11 mouse cellular contexts compared by ENCODE assay signal in genomic region chr9:45664871-45665394, GRCm38 (mm10).
DNase-seq lines count a peak whose midpoint lies in the region; ATAC-seq and TF ChIP-seq lines count a peak whose summit lies in the region.
"Had no signal": no experiment of that assay in that cellular context is flagged by ENCODE, and none has a peak within 500 bp of the region (broad histone marks: within the 10 kb centered on the region; RNA-seq: fewer than 3 reads in every experiment).

No protein-coding gene starts in this region.

- no peak overlapping the region; the same call in 1 of the 2 replicates for H3K4me2 ChIP-seq in kidney, embryonic 14.5 days (replicated peaks; ENCODE audit: low read depth, low read length)
- H3K4me2 ChIP-seq in hindbrain, embryonic 13.5 days, result peak overlapping the region; percentile 3; the same call in 1 of the 2 replicates
- no peak overlapping the region for H3K4me2 ChIP-seq in midbrain, postnatal 0 days (ENCODE audit: low read depth, low read length, poor library complexity, severe bottlenecking)

- no peak overlapping the region for H3K4me3 ChIP-seq in kidney, embryonic 14.5 days (ENCODE audit: low read length)
- no peak overlapping the region for H3K4me3 ChIP-seq in hindbrain, embryonic 13.5 days
- no peak overlapping the region for H3K4me3 ChIP-seq in midbrain, postnatal 0 days (ENCODE audit: low read depth, low read length)

- no peak overlapping the region for H3K27ac ChIP-seq in kidney, embryonic 14.5 days (ENCODE audit: low read depth, low read length)
- peak overlapping the region; percentile 95 for H3K27ac ChIP-seq in hindbrain, embryonic 13.5 days
- H3K27ac ChIP-seq in midbrain, postnatal 0 days (ENCODE audit: low read depth, low read length), result peak overlapping the region; percentile 75

- 0 out of 2 replicates have a peak, but pooled peaks cover 8% of the 10 kb centered on the region for H3K4me1 ChIP-seq in kidney, embryonic 14.5 days (ENCODE audit: control insufficient read depth, insufficient read depth, low read length)
- peaks cover 52% of the 10 kb centered on the region for H3K4me1 ChIP-seq in hindbrain, embryonic 13.5 days (replicated peaks)
- peaks cover 14% of the 10 kb centered on the region for H3K4me1 ChIP-seq in midbrain, postnatal 0 days (ENCODE audit: insufficient read depth, low read length)

- WGBS in kidney, embryonic 14.5 days, result 17% methylated on average over 15 of the region's 15 CpGs
- 8% methylated on average over 15 of the region's 15 CpGs for WGBS in hindbrain, embryonic 13.5 days
- WGBS in midbrain, postnatal 0 days, result 19% methylated on average over 15 of the region's 15 CpGs

- H3K27me3 ChIP-seq in kidney, embryonic 14.5 days (ENCODE audit: control insufficient read depth, insufficient read depth, low read length), result no peaks in the 10 kb centered on the region
- H3K27me3 ChIP-seq in hindbrain, embryonic 13.5 days, result peaks cover 5% of the 10 kb centered on the region; the same call in 1 of the 2 replicates
- H3K27me3 ChIP-seq in midbrain, postnatal 0 days (ENCODE audit: insufficient read depth, low read length), result no peaks in the 10 kb centered on the region

- TF ChIP-seq CTCF in midbrain, postnatal 0 days (IDR thresholded peaks at IDR 0.05), result no peak

- H3K9me3 ChIP-seq in kidney, embryonic 14.5 days (ENCODE audit: control insufficient read depth, low read length), result no peaks in the 10 kb centered on the region
- H3K9me3 ChIP-seq in hindbrain, embryonic 13.5 days, result no peaks in the 10 kb centered on the region
- H3K9me3 ChIP-seq in midbrain, postnatal 0 days (ENCODE audit: low read length), result no peaks in the 10 kb centered on the region

- no peak overlapping the region for H3K9ac ChIP-seq in kidney, embryonic 14.5 days (ENCODE audit: low read depth, low read length)
- 0 out of 2 replicates have a peak overlapping the region, but pooled peaks have one; percentile 56 for H3K9ac ChIP-seq in hindbrain, embryonic 13.5 days
- H3K9ac ChIP-seq in midbrain, postnatal 0 days (replicated peaks; ENCODE audit: low read length, poor library complexity, severe bottlenecking), result no peak overlapping the region

- no peaks in the 10 kb centered on the region for H3K36me3 ChIP-seq in kidney, embryonic 14.5 days (ENCODE audit: control insufficient read depth, insufficient read depth, low read length)
- no peaks in the 10 kb centered on the region for H3K36me3 ChIP-seq in hindbrain, embryonic 13.5 days
- no peaks in the 10 kb centered on the region; the same call in 1 of the 2 replicates for H3K36me3 ChIP-seq in midbrain, postnatal 0 days (ENCODE audit: insufficient read depth, low read length)

- DNase-seq in kidney, postnatal 14 days, result no peak
- peak; percentile 42 for DNase-seq in embryo, embryonic 11.5 days (ENCODE audit: low read depth, low spot score)
- peak; percentile 91 for DNase-seq in midbrain, postnatal 0 days (ENCODE audit: low spot score)
- DNase-seq in testis, postnatal 14 days (ENCODE audit: low spot score), result no peak
- DNase-seq in urinary bladder, postnatal 10 days (ENCODE audit: low spot score), result no peak
- no peak for DNase-seq in urinary bladder, adult 18-20 months (ENCODE audit: low spot score in 2 of 2)
- DNase-seq: lung, postnatal 36 days had no signal

- peak; percentile 74 for ATAC-seq in kidney, embryonic 14.5 days (ENCODE audit: low FRiP score, low TSS enrichment)
- peak; percentile 74 for ATAC-seq in hindbrain, embryonic 13.5 days (ENCODE audit: low FRiP score)
- 0 out of 2 replicates have a peak, but pooled peaks have one; percentile 31 for ATAC-seq in midbrain, postnatal 0 days (ENCODE audit: low FRiP score)
- ATAC-seq: activated CD4-positive, CD25-positive, alpha-beta regulatory T cell, adult 4 months; CD4-positive, CD25-positive, alpha-beta regulatory T cell, adult 4 months had no signal

Comparison
In these comparisons a context has a peak if more than half of its experiments do, and no peak if none do; other contexts are left out.
1. DNase-seq: peak in embryo, embryonic 11.5 days (single experiment) and midbrain, postnatal 0 days (single experiment); none in kidney, postnatal 14 days (single experiment), testis, postnatal 14 days (single experiment), urinary bladder, postnatal 10 days (single experiment) and urinary bladder, adult 18-20 months (0 of 2).
2. Peak in every context shown above with its lines, with median percentiles within 50 percentile points of each other: ATAC-seq.